Mouse (Mus musculus) frontal cortex, adult 2 months (tissue): ENCODE results near the gene Scn3a. TPM values are rescaled to one million over a fixed set of nuclear protein-coding genes. Genes with fewer than 3 reads are reported as not detected.

Experiments used
- DNase-seq, 2 experiments: peaks; one replicate each; pipeline ENCODE4 v3.0.0; 2022; ENCODE audit warnings: low spot score in 1 of 2; ENCODE audit errors: extremely low spot score in 1 of 2
- polyA plus RNA-seq: library from polyadenylated mRNA; depleted of rRNA; stranded (reverse); fragments of >200 nt; gene quantifications from 2 replicates; pipeline ENCODE4 v1.2.3, GENCODE M21; 2012; rRNA removed

Gene Scn3a
- 17.3 and 18.3 TPM in 2 replicates for polyA plus RNA-seq

GRCm38 (mm10) chr2:65566793-65567787 lies at the start of gene Scn3a:
Gene Scn3a (minus strand): TSS chr2:65567627.
- DNase-seq = peak in 1 of 2 experiments; percentile 89

- peak in 1 of 2 experiments; percentile 17 for DNase-seq
These were observed 44.5 kb upstream of the Scn3a start for GRCm38 (mm10) chr2:65611887-65612286.

- no peak for DNase-seq
These were observed 40.4 kb upstream of the Scn3a start for GRCm38 (mm10) chr2:65607813-65608212.

GRCm38 (mm10) chr2:65587679-65588078 lies 20.3 kb upstream of the Scn3a start:
- peak; percentile 37 to 41 for DNase-seq

DNA sequence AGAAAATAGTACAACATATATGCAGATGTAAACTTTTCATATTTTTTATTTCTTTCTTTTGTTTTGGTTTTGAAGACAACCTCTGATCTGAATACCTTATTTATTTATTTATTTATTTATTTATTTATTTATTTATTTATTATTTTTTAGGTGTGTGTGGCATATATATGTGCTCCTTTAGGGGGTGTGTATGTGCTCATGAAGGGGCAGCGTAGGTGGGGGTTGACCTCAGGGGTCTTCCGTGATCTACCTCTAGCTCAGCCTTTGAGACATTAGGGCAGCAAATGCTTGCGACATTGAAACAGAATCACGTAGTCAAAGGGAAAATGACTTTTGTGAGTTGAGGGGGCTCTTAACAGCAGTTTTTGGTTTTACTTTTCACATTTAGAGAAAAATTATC lies 498 bp upstream of the Scn3a start:
- DNase-seq = no peak

- DNase-seq = no peak
These were observed 3.5 kb downstream of the Scn3a start for GRCm38 (mm10) chr2:65563898-65564297.

GRCm38 (mm10) chr2:65557719-65558118 lies 9.7 kb downstream of the Scn3a start:
- no peak for DNase-seq

GRCm38 (mm10) chr2:65554662-65555061 lies 12.8 kb downstream of the Scn3a start:
- DNase-seq = no peak

GRCm38 (mm10) chr2:65553473-65553872 lies 14.0 kb downstream of the Scn3a start:
- no peak for DNase-seq

DNA sequence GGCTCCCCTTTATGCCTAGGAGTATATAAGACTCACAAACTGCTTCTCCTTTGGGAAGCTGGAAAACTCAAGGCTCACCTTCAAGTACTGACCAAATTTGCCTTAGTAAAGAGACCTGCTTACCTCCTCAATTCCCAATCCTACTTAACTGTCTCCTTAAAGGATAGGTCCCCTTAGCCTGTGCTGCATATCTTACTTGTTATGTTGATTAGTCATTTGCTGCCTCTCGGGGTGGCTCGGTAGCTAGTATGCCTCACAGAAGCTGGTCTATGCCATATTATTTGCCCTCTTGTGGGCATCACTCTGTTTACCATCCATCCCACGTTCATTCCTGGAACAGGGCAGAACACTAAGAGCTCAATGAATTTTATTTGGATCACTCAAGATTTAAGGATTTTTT lies 14.7 kb downstream of the Scn3a start:
- no peak for DNase-seq

- DNase-seq = peak in 1 of 2 experiments; percentile 23
These were observed 15.2 kb downstream of the Scn3a start for GRCm38 (mm10) chr2:65552222-65552621.

- DNase-seq = no peak
These were observed 15.7 kb downstream of the Scn3a start for GRCm38 (mm10) chr2:65551736-65552135.

DNA sequence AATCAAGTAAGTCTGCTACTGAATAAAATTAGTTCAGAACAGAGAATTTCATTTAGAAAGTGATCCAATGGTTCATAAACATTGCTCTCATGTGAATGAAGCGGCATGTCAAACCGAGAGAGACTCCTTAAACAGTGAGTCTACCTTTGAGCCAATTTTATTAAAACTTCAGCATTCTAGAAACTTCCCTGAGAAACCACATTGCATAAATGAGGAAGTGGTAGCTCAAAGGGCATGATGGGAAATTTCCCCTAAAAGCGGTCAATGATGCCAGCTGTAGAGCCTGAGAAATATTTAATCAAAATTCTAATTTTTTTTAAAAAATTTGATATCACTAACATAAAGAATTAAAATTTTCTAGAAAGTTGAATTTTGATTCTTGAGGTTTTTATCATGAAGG lies 16.9 kb downstream of the Scn3a start:
- no peak for DNase-seq

DNA sequence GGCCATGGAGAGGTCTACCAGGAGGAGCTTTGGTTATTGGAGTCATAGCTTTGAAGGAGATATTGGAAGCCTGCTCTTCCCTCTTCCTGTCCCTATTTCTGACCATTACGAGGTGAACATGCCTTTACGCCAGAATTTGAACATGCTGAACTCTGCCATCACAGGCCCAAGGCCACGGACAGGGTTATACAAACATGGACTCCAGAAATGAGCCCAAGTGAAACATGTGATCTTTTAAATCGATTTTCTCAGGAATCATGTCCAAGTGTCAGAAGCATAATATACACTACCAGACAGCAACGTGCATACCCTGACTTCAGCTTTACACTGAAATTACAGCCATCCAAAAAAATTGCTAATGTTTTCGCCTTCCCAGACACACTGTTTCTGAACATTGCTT lies 18.8 kb downstream of the Scn3a start:
- no peak for DNase-seq

GRCm38 (mm10) chr2:65547341-65547740 lies 20.1 kb downstream of the Scn3a start:
- no peak for DNase-seq

GRCm38 (mm10) chr2:65542906-65543592 lies 24.4 kb downstream of the Scn3a start:
- DNase-seq = no peak

DNA sequence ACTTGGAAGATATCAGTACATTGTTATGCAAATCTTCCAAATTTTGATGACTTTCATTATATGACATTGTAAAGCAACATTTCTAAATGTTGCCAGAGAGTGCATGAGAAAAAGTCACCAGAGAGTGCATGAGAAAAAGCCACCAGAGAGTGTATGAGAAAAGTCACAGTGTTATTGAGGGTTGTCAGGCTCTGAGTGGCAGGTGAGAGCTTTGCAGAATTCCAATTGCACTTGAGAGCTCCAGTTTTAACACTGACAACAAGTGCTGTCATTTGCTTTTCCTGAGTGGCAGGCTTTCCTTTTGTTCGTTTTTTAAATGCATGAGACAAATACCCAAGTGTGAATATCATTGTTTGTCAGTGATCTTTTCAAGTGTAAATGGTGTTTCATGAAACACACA lies 25.6 kb downstream of the Scn3a start:
- no peak for DNase-seq

- DNase-seq = peak in 1 of 2 experiments; percentile 19
These were observed 29.0 kb downstream of the Scn3a start for GRCm38 (mm10) chr2:65538436-65538835.

GRCm38 (mm10) chr2:65532127-65532854 lies 35.1 kb downstream of the Scn3a start:
- no peak for DNase-seq

GRCm38 (mm10) chr2:65529148-65529547 lies 38.3 kb downstream of the Scn3a start:
- DNase-seq = no peak

GRCm38 (mm10) chr2:65516703-65517102 lies 50.7 kb downstream of the Scn3a start:
- no peak for DNase-seq
